Mouse (Mus musculus) left cerebral cortex, postnatal 14 days (tissue): ENCODE measurements around the gene Myo5c. TPM values are rescaled to one million over a fixed set of nuclear protein-coding genes. Genes with fewer than 3 reads are reported as not detected.
A peak's percentile ranks its signal among the peaks of the same experiment; 100 is the strongest.

ENCODE experiments used
- DNase-seq, 2 experiments: peaks; one replicate each; pipeline ENCODE4 v3.0.0; 2021 to 2022; ENCODE audit warnings: low spot score in 2 of 2, mixed read lengths in 1 of 2
- intact Hi-C: fragments of 180-260 bp; cut with DNase I; formaldehyde crosslinking; loops from one replicate; pipeline ENCODE4 v1.15.1; 2025
- total RNA-seq, 2 experiments: library from RNA; stranded (reverse); gene quantifications; 2 replicates each; pipeline ENCODE4 v1.2.3; 2021

Gene Myo5c
- total RNA-seq, 2 experiments from 2014 or later: 1.9 to 4.0 TPM

- no peak for DNase-seq
- intact Hi-C loops: no loop called here
These were observed 35.3 kb downstream of the Myo5c start for GRCm38 (mm10) chr9:75267147-75267546.

GRCm38 (mm10) chr9:75270382-75270781, 38.6 kb downstream of the Myo5c start:
- intact Hi-C loops: loop anchor here (10.0 kb wide), 1 partner anchor 366 kb away; no protein-coding TSS in a partner anchor
- no peak for DNase-seq

- no peak for DNase-seq
- intact Hi-C loops: loop anchor here (10.0 kb wide), 1 partner anchor 367 kb away; no protein-coding TSS in a partner anchor
These were observed 39.7 kb downstream of the Myo5c start for GRCm38 (mm10) chr9:75271539-75271938.

- intact Hi-C loops: loop anchor here (10.0 kb wide), 1 partner anchor 369 kb away; no protein-coding TSS in a partner anchor
- DNase-seq: no peak
These were observed 41.8 kb downstream of the Myo5c start for GRCm38 (mm10) chr9:75273646-75274045.

GRCm38 (mm10) chr9:75274486-75274885, 42.7 kb downstream of the Myo5c start:
- intact Hi-C loops: loop anchor here (10.0 kb wide), 1 partner anchor 370 kb away; no protein-coding TSS in a partner anchor
- DNase-seq: no peak

- intact Hi-C loops: loop anchor here (10.0 kb wide), 1 partner anchor 370 kb away; no protein-coding TSS in a partner anchor
- DNase-seq: no peak
These were observed 43.2 kb downstream of the Myo5c start for GRCm38 (mm10) chr9:75275051-75275450.

GRCm38 (mm10) chr9:75280814-75281213, 49.0 kb downstream of the Myo5c start:
- DNase-seq: peak; percentile 49 to 57

GRCm38 (mm10) chr9:75282179-75282578, 50.4 kb downstream of the Myo5c start:
- no peak for DNase-seq
- intact Hi-C loops: loop anchor here (2.0 to 10.0 kb wide), 2 partner anchors 159 to 233 kb away; partner anchors contain the start of gene Leo1

More at GRCm38 (mm10) chr9:75280814-75281213, 49.0 kb downstream of the Myo5c start:
- intact Hi-C loops: loop anchor here (10.0 kb wide), 1 partner anchor 234 kb away; no protein-coding TSS in a partner anchor

- peak; percentile 71 to 72 for DNase-seq
- intact Hi-C loops: loop anchor here (2.0 to 10.0 kb wide), 2 partner anchors 158 to 232 kb away; partner anchors contain the start of gene Leo1
These were observed 51.0 kb downstream of the Myo5c start for GRCm38 (mm10) chr9:75282830-75283229.

GRCm38 (mm10) chr9:75283636-75284035, 51.8 kb downstream of the Myo5c start:
- no peak for DNase-seq
- intact Hi-C loops: loop anchor here (2.0 to 10.0 kb wide), 2 partner anchors 157 to 231 kb away; partner anchors contain the start of gene Leo1

GRCm38 (mm10) chr9:75285363-75285762, 53.5 kb downstream of the Myo5c start:
- DNase-seq: no peak
- intact Hi-C loops: loop anchor here (10.0 kb wide), 1 partner anchor 229 kb away; no protein-coding TSS in a partner anchor

GRCm38 (mm10) chr9:75287636-75288035, 55.8 kb downstream of the Myo5c start:
- no peak for DNase-seq
- intact Hi-C loops: loop anchor here (10.0 kb wide), 1 partner anchor 227 kb away; no protein-coding TSS in a partner anchor

GRCm38 (mm10) chr9:75289545-75289944, 57.7 kb downstream of the Myo5c start:
- intact Hi-C loops: loop anchor here (10.0 kb wide), 1 partner anchor 225 kb away; no protein-coding TSS in a partner anchor
- DNase-seq: no peak

GRCm38 (mm10) chr9:75299342-75299741, 67.5 kb downstream of the Myo5c start:
- intact Hi-C loops: no loop called here
- DNase-seq: no peak

GRCm38 (mm10) chr9:75303033-75303432, 71.2 kb downstream of the Myo5c start:
- no peak for DNase-seq
- intact Hi-C loops: no loop called here

GRCm38 (mm10) chr9:75303701-75304261, 72.0 kb downstream of the Myo5c start:
- DNase-seq: no peak
- intact Hi-C loops: no loop called here

- intact Hi-C loops: no loop called here
These were observed 72.5 kb downstream of the Myo5c start for GRCm38 (mm10) chr9:75304286-75304685.

GRCm38 (mm10) chr9:75306126-75306898, 74.5 kb downstream of the Myo5c start, which contains the start of gene Gnb5:
Gene Gnb5 (plus strand): TSS chr9:75306288.
- no peak for DNase-seq
- intact Hi-C loops: no loop called here

More at GRCm38 (mm10) chr9:75304286-75304685, 72.5 kb downstream of the Myo5c start:
- no peak for DNase-seq

GRCm38 (mm10) chr9:75307015-75307414, 75.2 kb downstream of the Myo5c start:
- DNase-seq: no peak
- intact Hi-C loops: no loop called here

- intact Hi-C loops: no loop called here
These were observed 76.8 kb downstream of the Myo5c start for GRCm38 (mm10) chr9:75308621-75309020.

More at GRCm38 (mm10) chr9:75308621-75309020, 76.8 kb downstream of the Myo5c start:
- no peak for DNase-seq
